Mouse (Mus musculus) layer of hippocampus, adult 9-11 months (tissue): ENCODE data around the gene Svopl.

Source experiments
- DNase-seq: peaks from one replicate; pipeline ENCODE4 v3.0.0; 2022

Svopl gene

GRCm38 (mm10) chr6:38046838-38047237, at the start of gene Svopl:
Svopl (minus strand) TSS chr6:38046996.
- DNase-seq = no peak

- no peak for DNase-seq
These were observed 47.9 kb upstream of the Svopl start for GRCm38 (mm10) chr6:38094701-38095100.

- DNase-seq = no peak
These were observed 45.7 kb upstream of the Svopl start for GRCm38 (mm10) chr6:38092539-38092938.

DNA sequence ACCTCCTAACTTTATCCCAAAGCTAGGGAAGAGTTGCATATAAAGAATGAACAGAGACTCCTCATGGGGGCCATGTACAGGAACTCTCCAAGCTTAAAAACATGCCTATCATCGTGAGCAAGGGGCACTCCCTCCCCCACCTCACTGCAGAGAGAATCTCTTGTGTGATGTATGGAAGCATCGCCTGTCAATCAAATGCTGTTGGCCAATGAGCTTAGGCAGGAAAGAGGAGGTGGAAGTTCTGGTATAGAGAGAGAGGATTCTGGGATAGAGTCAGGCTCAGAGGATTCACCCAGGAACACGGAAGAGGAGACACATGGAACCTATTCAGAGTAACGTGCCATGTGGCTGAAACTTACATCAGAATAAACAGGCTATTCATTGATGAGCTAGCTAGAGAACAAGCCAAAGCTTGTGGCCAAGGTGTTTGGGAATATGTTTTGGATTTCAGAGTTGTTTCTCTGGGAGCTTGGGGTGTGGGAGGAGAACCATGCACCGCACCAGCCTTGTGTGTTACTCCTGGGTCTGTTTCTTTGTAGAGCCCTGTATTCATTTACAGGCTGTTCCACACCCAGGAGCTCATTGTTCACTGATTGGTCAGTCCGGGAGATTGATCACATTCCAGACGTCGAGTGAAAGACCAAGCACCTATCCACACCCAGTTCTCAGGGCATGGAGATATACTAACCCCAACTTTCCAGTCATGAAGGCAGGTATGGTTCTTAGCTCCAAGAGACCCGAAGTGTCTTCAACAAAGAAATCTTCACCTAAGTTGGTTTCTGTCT, 40.6 kb upstream of the Svopl start:
- no peak for DNase-seq

DNA sequence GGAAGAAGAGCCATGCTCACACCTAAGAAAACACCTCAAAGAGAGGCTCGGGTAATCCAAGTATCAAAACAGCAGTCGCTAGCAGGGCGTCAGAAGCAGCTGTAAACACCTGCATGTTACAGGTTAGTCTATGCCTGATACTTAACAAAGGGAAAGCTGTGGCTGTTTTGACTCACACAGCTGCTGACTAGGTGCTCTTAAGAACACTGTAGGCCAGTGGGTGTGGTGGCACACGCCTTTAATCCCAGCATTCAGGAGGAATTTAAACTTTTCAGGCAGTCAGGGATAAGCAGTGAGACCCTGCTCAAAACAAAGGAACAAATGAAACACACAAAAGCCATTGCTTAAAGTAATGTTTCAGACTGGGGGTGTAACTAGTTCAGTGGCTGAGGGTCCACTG, 36.4 kb upstream of the Svopl start:
- no peak for DNase-seq

- DNase-seq = no peak
These were observed 35.0 kb upstream of the Svopl start for GRCm38 (mm10) chr6:38081727-38082341.

DNA sequence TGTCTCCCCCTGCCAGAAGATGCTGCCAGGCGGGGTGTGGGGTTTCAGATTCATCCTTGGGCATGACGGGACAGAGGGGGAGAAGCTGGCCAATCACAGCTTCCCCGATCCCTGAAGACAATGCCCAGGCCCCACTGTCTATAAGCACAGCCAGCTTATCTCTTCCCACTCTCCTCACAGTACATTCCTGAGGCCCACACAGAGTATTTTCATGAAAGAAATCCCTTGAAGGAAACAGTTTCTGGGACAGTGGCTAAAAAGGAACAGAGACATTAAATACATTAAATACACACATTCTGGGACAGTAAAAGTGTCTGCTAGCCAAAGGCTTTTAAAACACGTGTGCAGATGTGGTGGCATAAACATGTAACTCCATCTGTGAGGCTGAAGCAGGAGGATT, 33.6 kb upstream of the Svopl start:
- no peak for DNase-seq

- no peak for DNase-seq
These were observed 26.8 kb upstream of the Svopl start for GRCm38 (mm10) chr6:38073592-38073991.

GRCm38 (mm10) chr6:38072137-38072796, 25.5 kb upstream of the Svopl start:
- DNase-seq = no peak

DNA sequence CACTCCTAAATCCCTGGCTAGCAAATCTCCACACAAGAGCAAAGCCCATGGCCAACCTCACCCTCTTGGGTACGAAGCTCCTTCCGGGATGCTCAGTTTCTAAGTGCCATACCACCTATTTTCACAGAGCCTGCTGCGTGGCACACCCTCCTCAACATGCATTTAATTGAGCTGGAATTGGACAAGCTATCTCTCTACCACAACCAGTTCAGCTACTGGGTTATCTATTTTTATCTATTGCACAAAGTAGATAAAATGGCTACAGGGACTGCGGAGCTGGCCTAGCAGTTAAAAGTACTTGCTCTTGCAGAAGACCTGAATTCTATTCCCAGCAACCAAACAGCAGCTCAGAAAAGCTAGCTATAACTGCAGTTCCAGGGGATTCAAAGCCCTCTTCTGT, 24.5 kb upstream of the Svopl start:
- no peak for DNase-seq

DNA sequence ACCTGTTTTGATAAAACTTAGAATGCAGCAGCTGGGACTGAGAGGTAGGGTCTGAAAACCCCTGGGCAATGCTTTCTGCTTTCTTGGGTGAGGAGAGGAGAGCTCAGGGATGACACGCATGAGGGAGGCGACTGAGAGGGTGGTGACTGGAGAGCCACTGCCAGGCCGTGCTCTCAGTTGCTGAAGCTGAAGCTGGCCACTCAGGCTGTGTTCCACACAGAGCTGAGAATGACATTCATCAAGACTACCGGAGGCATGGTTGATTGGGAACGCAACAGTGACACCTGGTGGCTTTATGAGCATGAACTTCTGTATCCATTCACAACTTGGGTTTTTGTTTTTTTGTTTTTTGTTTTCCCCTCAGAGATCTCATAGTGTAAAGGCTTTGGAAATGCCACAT, 19.4 kb upstream of the Svopl start:
- DNase-seq = peak; percentile 80

DNA sequence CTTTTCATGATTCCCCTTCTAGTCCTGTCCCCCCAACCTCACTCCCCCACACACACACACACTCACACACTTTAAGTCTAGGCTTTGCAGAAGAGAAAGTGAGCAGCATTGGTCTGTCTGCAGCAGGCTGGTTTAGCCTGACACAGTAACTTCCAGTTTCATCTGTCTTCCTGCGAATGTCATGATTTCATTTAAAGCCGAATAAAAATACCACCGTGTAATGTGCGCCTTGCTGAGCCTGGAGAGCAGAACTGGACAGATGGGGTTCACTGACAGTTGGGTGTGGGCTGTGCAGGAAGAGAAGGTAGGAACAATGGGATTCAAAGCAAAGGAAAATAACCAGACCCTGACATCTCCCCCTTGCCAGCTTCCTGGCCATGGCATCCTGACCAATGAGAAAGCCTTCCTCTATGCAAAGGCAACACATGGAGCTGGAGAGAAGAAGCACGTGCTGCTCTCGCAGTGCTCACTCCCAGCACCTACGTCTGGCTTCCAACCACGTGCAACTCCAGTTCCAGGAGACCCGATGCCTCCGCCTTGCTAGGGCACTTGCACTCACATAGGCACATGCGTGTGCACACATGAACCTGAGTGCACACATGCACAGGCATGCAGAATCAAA, 18.8 kb upstream of the Svopl start:
- peak; percentile 71 for DNase-seq

DNA sequence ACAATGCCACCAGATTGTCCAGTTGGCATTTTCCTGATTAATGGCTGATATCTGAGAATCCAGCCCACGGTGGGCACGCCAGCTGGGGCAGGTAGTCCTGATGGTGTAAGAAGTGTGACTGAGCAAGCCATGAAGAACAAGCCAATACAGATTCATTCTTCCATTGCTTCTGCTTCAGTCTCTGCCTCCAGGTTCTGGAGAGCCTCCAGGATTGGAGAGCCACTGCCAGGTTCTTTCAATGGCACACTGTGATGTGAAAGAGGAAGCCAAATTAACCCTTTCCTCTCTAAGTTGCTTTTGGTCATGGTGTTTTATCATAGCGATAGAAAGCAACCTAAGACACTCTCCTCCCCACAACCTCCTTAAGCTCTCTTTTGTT, 18.3 kb upstream of the Svopl start:
- peak; percentile 71 for DNase-seq

- no peak for DNase-seq
These were observed 17.8 kb upstream of the Svopl start for GRCm38 (mm10) chr6:38064621-38065020.

DNA sequence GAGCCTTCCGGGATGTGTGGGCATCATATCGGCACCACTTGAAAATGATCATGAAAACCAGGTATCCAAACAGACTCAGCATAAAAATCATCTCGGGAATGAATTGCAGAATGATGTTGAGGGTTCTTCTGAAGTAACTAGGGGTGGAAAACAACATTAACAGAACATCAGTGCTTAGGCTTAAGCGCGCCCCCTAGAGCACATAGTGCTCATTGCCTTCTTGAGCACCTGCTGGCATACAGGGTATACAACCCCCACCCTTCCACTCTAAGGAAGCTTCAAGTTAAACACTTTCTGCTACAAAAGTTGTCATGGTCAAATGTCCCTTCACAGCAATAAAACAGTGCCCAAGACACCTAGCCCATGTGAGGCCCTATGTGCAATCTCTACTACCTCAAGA, 12.0 kb upstream of the Svopl start:
- DNase-seq = no peak

GRCm38 (mm10) chr6:38055471-38056330, 8.9 kb upstream of the Svopl start:
- no peak for DNase-seq

DNA sequence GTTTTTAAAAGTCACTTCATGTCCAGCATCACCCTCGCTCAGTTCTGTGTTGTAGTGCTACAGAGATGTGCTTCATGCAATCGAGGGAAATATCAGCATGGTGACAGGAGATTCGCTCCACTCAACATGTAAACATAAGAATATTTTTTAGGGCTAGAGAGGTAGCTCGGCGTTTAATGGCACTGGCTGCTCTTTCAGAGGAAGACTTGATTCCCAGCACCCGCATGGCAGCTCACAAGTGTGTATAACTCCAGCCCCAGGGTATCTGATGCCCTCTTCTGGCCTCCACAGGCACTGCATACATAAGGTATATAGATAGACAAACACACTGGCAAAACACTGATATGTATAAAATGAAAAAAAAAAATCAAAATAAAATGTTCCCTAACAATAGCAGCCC, 2.8 kb upstream of the Svopl start:
- DNase-seq = no peak

- DNase-seq = no peak
These were observed 2.2 kb upstream of the Svopl start for GRCm38 (mm10) chr6:38048800-38049561.

- no peak for DNase-seq
These were observed 1.2 kb upstream of the Svopl start for GRCm38 (mm10) chr6:38048003-38048402.

DNA sequence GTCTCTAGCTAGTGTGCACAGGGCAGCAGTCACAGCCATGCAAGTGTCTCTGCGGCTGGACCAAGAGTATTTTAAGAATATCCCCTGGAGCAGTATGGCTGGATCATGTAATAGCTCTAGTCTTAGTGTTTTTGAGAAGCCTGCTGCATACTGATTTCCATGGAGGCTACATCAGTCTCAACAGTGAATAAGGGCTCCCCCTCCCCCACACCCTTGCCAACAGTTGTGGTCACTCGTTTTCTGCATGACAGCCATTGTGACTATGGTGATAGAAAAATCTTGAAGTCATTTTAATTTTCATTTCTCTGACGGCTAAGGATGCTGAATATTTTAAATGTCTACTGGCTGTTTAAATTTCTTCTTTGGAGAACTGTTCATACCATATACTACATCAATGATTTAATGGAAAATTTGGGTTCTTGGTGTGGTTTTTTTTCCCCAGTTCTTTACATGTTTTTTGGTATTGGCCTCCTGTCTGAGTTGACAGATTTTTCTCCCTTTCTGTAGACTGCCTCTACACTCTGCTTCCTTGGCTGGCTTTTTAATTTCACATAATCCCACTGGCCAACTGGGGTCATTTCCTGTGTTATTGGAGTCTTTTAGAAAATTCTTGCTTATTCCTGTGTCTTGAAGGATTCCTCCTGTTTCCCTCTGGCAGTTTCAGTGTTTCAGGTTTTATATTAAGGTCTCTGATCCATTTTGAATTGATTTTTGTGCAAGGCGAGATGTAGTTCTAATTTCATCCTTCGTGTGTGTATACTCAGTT, 13.8 kb downstream of the Svopl start:
- DNase-seq = no peak

DNA sequence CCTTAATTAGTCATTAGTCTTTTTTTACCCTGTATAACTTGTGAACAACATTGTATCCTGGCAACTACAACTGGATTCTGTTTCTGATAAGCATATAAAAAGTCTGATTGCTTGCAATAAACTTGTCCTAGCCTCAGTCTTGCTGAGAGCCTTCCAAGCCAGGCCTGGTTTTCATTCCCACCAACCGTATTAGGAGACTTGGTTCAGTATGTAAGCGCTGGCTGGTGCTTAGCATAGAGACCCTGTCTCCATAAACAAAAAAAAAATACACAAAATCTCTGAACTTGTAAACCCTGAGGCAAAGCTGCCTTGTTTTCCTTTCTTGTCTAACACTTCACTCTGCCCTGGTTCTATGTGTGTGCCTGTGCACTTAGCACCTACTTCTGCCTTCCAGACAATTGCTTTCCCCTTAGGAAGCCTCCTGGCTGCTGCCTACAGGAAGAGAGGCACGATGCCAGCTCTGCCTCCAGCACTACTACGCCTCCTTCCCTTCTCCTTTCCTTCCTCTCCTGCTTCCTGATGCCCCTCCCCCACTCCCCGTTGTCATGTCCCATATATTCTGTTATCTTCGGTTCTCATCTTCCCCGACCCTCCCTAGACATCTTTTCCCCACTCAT, 14.8 kb downstream of the Svopl start:
- no peak for DNase-seq
